ENCODE assay signal across 12 mouse cellular contexts in the genomic region with DNA sequence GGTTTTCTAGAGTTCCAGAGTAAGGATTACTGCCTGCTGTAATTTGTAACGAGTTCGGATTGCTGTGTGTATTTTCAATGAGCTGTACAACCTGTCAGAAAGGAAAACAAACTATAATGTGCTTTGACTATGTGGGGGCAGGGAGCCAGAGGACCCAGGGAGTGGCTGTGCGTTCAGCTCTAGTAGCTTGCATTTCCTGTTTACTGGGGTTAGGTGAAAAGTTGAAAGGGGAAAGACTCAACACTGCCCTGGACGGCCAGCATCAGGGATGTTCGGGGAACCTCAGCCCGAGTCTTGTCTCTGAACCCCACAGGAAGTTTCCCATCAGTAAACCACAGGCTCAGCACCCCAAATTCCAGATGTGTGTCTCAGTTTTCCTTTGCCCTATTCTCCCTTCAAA. TPM values are rescaled to one million over a fixed set of nuclear protein-coding genes. Genes with fewer than 3 reads are reported as not detected.
A peak's percentile ranks its signal among the peaks of the same experiment; 100 is the strongest.
DNase-seq lines count a peak whose midpoint lies in the region; ATAC-seq lines count a peak whose summit lies in the region.
"Had no signal": no experiment of that assay in that cellular context is flagged by ENCODE, and none has a peak within 500 bp of the region (broad histone marks: within the 10 kb centered on the region; RNA-seq: fewer than 3 reads in every experiment).

No protein-coding gene starts in this region.

- no peaks in the 10 kb centered on the region for H3K27me3 ChIP-seq in forebrain, embryonic 14.5 days (replicated peaks; ENCODE audit: control insufficient read depth, insufficient read depth, low read length)
- H3K27me3 ChIP-seq: intestine, embryonic 15.5 days; neural tube, embryonic 15.5 days had no signal

- no peak overlapping the region for H3K27ac ChIP-seq in forebrain, embryonic 14.5 days (ENCODE audit: low read depth, low read length)
- H3K27ac ChIP-seq: intestine, embryonic 15.5 days; left cerebral cortex, adult 2 months; neural tube, embryonic 15.5 days had no signal

- H3K4me1 ChIP-seq in forebrain, embryonic 14.5 days (ENCODE audit: control insufficient read depth, insufficient read depth, low read length): no peaks in the 10 kb centered on the region

- H3K9me3 ChIP-seq in forebrain, embryonic 14.5 days (replicated peaks; ENCODE audit: control insufficient read depth, low read length): no peaks in the 10 kb centered on the region
- H3K9me3 ChIP-seq: intestine, embryonic 15.5 days; neural tube, embryonic 15.5 days had no signal

- H3K9ac ChIP-seq in forebrain, embryonic 14.5 days (ENCODE audit: low read length): no peak overlapping the region
- H3K9ac ChIP-seq: intestine, embryonic 15.5 days; neural tube, embryonic 15.5 days had no signal

- H3K4me3 ChIP-seq in forebrain, embryonic 14.5 days (ENCODE audit: low read depth, low read length): no peak overlapping the region
- H3K4me3 ChIP-seq: intestine, embryonic 15.5 days; left cerebral cortex, adult 2 months; neural tube, embryonic 15.5 days had no signal

- H3K4me2 ChIP-seq in forebrain, embryonic 14.5 days (ENCODE audit: low read length): no peak overlapping the region
- H3K4me2 ChIP-seq: intestine, embryonic 15.5 days; neural tube, embryonic 15.5 days had no signal

- WGBS in forebrain, embryonic 14.5 days: 72% methylated on average over 6 of the region's 6 CpGs

- ATAC-seq in CD4-positive, CD25-positive, alpha-beta regulatory T cell, adult 4 months: peak; percentile 48
- no peak for ATAC-seq in forebrain, embryonic 14.5 days
- ATAC-seq: intestine, embryonic 15.5 days had no signal

- DNase-seq in kidney, adult 11 months: peak; percentile 24
- no peak for DNase-seq in kidney, adult 18-20 months
- DNase-seq in kidney, postnatal 25 days: peak; percentile 60 to 68
- peak; percentile 68 to 85 for DNase-seq in natural killer cell, adult 2 months (ENCODE audit: low spot score in 2 of 2)
- DNase-seq in frontal cortex, postnatal 14 days (ENCODE audit: low spot score in 2 of 2): no peak
- DNase-seq in forebrain, embryonic 14.5 days (ENCODE audit: low spot score): no peak
- no peak for DNase-seq in layer of hippocampus, adult 18-20 months (ENCODE audit: low spot score in 2 of 2)
- DNase-seq: right cerebral cortex, postnatal 25 days had no signal

- no peaks in the 10 kb centered on the region for H3K36me3 ChIP-seq in forebrain, embryonic 14.5 days (ENCODE audit: control insufficient read depth, insufficient read depth, low read length)
- H3K36me3 ChIP-seq: intestine, embryonic 15.5 days; neural tube, embryonic 15.5 days had no signal

RNA-seq across cellular contexts. Expression of a gene that starts 43.2 kb away (rescaled TPM):
- 100 to 1,000 TPM; 105 to 118 TPM for polyA plus RNA-seq in CD4-positive, CD25-positive, alpha-beta regulatory T cell, adult 4 months (2017; shearing (Covaris generic))
- polyA plus RNA-seq in forebrain, embryonic 14.5 days (2014; fragmentation: Nextera tagmentation; extraction: Ambion mirVana): 5.5 and 6.2 TPM in 2 replicates
- 1 to 10 TPM; 4.1 to 5.4 TPM for total RNA-seq in layer of hippocampus, adult 18-20 months (2021)

Comparison
In these comparisons a context has a peak if more than half of its experiments do, and no peak if none do; other contexts are left out.
1. DNase-seq: peak in kidney, adult 11 months (single experiment), kidney, postnatal 25 days (2 of 2) and natural killer cell, adult 2 months (2 of 2); none in kidney, adult 18-20 months (single experiment), frontal cortex, postnatal 14 days (0 of 2), forebrain, embryonic 14.5 days (single experiment) and layer of hippocampus, adult 18-20 months (0 of 2).
2. RNA of a gene that starts 43.2 kb away (polyA plus RNA-seq): 105 to 118 TPM in CD4-positive, CD25-positive, alpha-beta regulatory T cell, adult 4 months; 5.5 to 6.2 TPM in forebrain, embryonic 14.5 days; every median in the first group is over 10 times any median in the second.